Mouse (Mus musculus): Measurements from ENCODE around the gene Zfp263. TPM values are rescaled to one million over a fixed set of nuclear protein-coding genes. Genes with fewer than 3 reads are reported as not detected.

Zfp263 gene
- 1 to 10 TPM; 7.7 to 9.5 TPM for total RNA-seq (2021)

DNA sequence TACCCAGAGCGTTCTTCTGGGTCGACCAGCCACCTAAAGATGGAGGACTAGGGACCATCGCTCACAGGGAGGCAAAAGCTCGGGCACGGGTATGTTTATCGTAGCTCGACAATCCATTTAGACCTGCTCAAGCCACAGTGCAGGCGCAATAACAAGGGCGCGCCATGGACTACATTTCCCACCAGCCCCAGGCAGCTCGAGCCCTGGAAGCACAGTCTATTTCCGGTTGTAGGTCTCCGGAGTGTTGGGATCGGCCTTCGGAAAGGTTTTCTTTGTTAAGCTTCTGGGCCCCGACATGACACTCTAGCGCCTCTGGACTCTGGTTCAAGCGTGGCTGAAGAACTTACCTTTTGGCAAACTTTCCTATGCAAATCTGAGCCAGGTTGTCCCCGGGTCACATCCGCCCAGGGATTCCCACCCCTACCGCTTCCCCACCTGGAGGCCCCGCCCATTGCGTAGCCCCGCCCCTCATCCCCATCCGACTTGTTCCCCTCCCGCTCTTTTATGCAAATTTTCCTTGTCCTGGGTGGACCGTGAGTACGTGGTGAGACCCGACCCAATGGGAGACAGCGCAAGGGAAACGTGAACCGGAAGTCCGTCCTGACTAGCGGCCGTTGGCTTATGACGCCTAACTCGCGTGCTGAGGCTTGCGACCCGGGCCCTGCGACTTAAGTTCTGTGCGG lies at the start of gene Zfp263:
Gene Zfp263, plus strand, starts transcription at position 591 of the 683 bp plus-strand sequence.
- intact Hi-C loops (cut with DNase I): loop anchor here (10.0 kb wide), 2 partner anchors 101 to 161 kb away; partner anchors contain the start of genes 1700037C18Rik, Cluap1 and Zfp174
- DNase-seq (ENCODE audit: low spot score): peak; percentile 90

GRCm38 (mm10) chr16:3699281-3699680 lies 44.6 kb upstream of the Zfp263 start:
- intact Hi-C loops (cut with DNase I): no loop called here
- no peak for DNase-seq (ENCODE audit: low spot score)

DNA sequence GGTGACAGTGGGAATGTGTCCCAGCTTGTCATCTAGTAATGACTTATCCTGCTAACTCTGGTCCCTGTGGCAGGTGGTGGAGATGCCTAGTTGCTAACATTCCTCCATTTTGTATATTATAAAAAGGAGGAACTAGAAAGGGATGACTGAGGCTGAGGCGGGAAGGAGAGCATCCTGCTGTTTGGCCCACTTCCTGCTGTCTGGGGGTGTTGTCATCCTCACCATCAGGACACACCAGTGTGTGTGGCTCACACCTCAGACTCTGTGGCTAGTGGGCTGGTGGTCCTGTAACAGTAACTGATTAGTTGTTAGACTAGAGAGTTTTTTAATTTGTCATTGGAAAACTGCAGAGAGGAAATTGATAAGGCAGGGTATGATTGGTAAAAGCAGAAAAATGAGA lies 43.0 kb upstream of the Zfp263 start:
- intact Hi-C loops (cut with DNase I): no loop called here
- no peak for DNase-seq (ENCODE audit: low spot score)

GRCm38 (mm10) chr16:3706680-3707079 lies 37.2 kb upstream of the Zfp263 start:
- intact Hi-C loops (cut with DNase I): no loop called here
- DNase-seq (ENCODE audit: low spot score): no peak

DNA sequence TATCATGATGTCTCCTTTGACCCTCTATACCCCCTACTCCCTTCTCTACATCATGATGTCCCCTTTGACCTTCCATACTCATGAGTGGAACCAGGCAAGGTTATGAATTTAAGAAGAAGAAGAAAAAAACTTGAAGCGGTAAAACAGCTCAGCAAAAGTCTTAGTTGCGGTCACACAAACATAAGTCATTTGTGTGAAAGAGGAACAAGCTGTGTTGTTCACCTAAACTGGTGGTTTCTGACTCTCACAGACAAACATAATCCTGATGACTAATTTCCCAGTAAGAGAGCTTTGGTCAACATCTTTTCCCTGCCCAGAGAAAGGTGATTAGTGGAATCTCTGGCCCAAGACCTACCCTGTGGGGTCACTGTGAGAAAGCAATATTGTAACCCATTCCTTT lies 29.2 kb upstream of the Zfp263 start:
- no peak for DNase-seq (ENCODE audit: low spot score)
- intact Hi-C loops (cut with DNase I): no loop called here

- intact Hi-C loops (cut with DNase I): no loop called here
- no peak for DNase-seq (ENCODE audit: low spot score)
Observed at GRCm38 (mm10) chr16:3717980-3718379, 25.9 kb upstream of the Zfp263 start, which contains the start of gene Mefv. Gene Mefv, minus strand, starts transcription at chr16:3718097.

DNA sequence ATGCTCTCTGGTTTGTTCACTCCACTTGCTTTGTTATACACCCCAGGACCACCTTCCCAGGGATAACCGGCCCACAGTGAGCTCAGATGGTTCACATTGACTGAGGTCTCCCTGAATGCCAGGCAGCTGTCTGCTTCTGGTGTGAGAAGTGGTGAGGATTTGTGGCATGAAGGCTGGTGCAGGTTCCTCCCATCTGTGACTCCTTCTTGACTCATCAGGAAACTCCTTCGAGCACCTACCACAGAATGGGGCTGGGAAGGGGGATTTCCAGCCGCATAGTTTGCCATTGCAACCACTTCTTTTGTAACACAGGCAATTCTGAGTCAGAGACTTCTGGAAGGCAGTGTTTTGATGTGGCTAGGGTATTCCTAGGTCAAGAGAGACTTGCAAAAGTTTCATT lies 20.7 kb upstream of the Zfp263 start:
- DNase-seq (ENCODE audit: low spot score): no peak
- intact Hi-C loops (cut with DNase I): no loop called here

- no peak for DNase-seq (ENCODE audit: low spot score)
- intact Hi-C loops (cut with DNase I): no loop called here
Observed at GRCm38 (mm10) chr16:3727980-3728720, 15.7 kb upstream of the Zfp263 start.

GRCm38 (mm10) chr16:3732612-3733011 lies 11.3 kb upstream of the Zfp263 start:
- DNase-seq (ENCODE audit: low spot score): no peak
- intact Hi-C loops (cut with DNase I): no loop called here

GRCm38 (mm10) chr16:3733198-3733732 lies 10.6 kb upstream of the Zfp263 start:
- intact Hi-C loops (cut with DNase I): no loop called here
- no peak for DNase-seq (ENCODE audit: low spot score)

DNA sequence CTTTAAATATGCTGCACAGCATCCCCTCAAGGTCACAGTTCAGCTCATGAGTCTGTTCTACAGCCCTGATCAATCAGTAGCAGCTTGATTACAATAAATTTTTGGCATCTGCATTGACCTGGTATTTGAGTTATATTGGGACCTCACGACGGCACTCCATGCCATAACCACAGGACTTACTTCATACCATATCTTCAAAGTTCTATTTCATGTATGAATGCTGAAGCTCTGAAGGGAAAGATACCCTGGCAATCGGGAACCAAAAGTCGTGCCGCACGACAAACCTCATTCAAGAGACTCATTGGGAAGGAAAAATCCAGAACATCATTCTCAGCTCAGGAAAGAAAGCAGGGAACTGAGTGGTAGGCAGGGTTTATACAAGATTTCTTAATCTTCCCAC lies 1.4 kb upstream of the Zfp263 start:
- intact Hi-C loops (cut with DNase I): loop anchor here (10.0 kb wide), 2 partner anchors 102 to 162 kb away; partner anchors contain the start of genes 1700037C18Rik, Cluap1 and Zfp174
- DNase-seq (ENCODE audit: low spot score): no peak

DNA sequence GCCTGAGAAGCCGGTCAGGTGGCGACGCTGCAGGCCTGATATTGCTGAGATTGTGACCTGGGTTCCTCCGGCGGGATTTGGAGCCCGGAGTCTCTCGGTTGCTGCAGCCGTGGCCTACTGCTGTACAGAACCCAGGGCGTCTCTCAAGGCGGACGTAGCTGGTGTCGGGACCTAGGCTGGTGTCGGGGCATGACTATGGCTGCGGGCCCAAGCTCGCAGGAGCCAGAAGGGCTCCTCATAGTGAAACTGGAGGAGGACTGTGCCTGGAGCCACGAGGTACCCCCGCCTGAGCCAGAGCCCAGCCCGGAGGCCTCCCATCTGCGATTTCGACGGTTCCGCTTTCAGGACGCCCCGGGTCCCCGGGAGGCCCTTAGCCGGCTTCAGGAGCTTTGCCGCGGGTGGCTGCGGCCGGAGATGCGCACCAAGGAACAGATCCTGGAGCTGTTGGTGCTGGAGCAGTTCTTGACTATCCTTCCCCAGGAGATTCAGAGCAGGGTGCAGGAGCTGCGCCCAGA lies 350 bp downstream of the Zfp263 start:
- peak; percentile 9 for DNase-seq (ENCODE audit: low spot score)
- intact Hi-C loops (cut with DNase I): loop anchor here (10.0 kb wide), 2 partner anchors 101 to 161 kb away; partner anchors contain the start of genes 1700037C18Rik, Cluap1 and Zfp174

DNA sequence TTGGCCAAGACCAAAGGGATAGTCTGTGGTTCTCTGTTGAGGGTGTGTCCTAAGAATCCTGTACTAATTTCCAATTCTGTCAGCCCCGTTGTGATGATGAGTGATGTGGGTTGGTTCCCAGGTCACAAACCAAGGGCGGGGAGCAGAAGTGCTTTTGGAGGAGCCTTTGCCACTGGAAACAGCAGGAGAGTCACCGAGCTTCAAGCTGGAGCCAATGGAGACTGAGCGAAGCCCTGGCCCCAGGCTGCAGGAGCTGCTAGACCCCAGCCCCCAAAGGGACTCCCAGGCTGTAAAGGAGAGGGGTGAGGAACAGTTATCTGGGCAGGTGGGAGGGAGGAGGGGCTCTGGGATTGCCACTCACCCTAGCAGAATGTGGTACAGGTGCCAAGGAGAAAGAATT lies 1.8 kb downstream of the Zfp263 start:
- intact Hi-C loops (cut with DNase I): loop anchor here (10.0 kb wide), 2 partner anchors 99 to 159 kb away; partner anchors contain the start of genes 1700037C18Rik, Cluap1 and Zfp174
- no peak for DNase-seq (ENCODE audit: low spot score)

DNA sequence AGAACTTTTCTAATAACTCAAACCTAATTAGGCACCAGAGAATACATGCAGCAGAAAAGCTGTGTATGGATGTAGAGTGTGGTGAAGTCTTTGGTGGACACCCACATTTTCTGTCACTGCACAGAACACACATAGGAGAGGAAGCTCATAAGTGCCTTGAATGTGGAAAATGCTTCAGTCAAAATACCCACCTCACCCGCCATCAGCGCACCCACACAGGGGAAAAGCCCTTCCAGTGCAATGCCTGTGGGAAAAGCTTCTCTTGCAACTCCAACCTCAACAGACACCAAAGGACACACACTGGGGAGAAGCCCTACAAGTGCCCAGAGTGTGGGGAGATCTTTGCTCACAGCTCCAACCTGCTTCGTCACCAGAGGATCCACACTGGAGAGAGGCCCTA lies 5.1 kb downstream of the Zfp263 start:
- intact Hi-C loops (cut with DNase I): loop anchor here (10.0 kb wide), 2 partner anchors 96 to 156 kb away; partner anchors contain the start of genes 1700037C18Rik, Cluap1 and Zfp174
- DNase-seq (ENCODE audit: low spot score): no peak

- intact Hi-C loops (cut with DNase I): no loop called here
- no peak for DNase-seq (ENCODE audit: low spot score)
Observed at GRCm38 (mm10) chr16:3771603-3772002, 27.7 kb downstream of the Zfp263 start.

DNA sequence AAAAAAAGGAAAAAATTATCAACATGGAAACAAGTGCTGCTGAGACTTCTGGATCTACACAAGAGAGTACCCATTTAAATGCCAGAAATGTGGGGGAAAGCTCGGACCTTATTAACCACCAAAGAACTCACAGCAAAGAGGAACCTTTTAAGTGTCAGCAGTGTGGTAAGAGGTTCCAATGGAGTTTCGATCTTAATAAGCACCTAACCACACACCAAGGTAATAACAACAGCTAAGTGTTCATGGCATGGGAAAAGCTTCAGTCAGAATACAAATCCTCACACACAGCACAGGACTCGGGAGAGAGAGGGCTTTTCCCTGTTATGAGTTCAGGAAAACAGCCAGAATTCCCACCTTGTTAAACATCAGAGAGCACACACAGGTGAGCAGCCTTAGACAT lies 32.5 kb downstream of the Zfp263 start:
- no peak for DNase-seq (ENCODE audit: low spot score)
- intact Hi-C loops (cut with DNase I): no loop called here

- DNase-seq (ENCODE audit: low spot score): no peak
- intact Hi-C loops (cut with DNase I): no loop called here
Observed at GRCm38 (mm10) chr16:3777986-3778385, 34.1 kb downstream of the Zfp263 start.

DNA sequence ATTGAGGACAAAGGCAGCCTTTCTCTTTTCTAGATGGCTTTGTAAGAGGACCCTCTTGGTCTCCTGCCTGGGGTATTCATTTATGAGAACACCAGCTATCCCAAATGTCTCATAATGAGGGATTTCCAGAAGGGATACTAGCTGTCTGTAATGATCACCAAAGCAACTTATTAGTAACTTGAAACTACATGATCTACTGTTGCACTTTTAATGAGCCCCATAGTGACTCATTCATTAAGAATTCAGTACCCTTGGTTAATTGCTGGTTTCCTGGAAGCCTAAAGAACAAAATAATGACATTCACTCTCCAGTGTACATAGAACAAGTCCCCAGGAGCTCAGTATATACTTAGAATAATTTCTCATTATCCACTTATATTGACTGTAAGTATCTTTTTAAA lies 37.3 kb downstream of the Zfp263 start:
- DNase-seq (ENCODE audit: low spot score): no peak
- intact Hi-C loops (cut with DNase I): no loop called here

- intact Hi-C loops (cut with DNase I): no loop called here
- DNase-seq (ENCODE audit: low spot score): no peak
Observed at GRCm38 (mm10) chr16:3788394-3788793, 44.5 kb downstream of the Zfp263 start.

All from heart, postnatal 25 days (tissue).